Mouse (Mus musculus): ENCODE measurements around the gene Ydjc. TPM values are rescaled to one million over a fixed set of nuclear protein-coding genes. Genes with fewer than 3 reads are reported as not detected.
A peak's percentile ranks its signal among the peaks of the same experiment; 100 is the strongest.
"Not testable (repeated sequence)": the region's sequence is repeated elsewhere in the genome, so short reads cannot be mapped to it uniquely, and the experiment has no call there.

Gene Ydjc
- polyA plus RNA-seq, 2 experiments from 2014 or later: 7.0 to 8.2 TPM

GRCm38 (mm10) chr16:17154346-17154745 lies 9.9 kb downstream of the Ydjc start:
- ATAC-seq: no peak

GRCm38 (mm10) chr16:17165478-17165877 lies 21.1 kb downstream of the Ydjc start:
- not testable (repeated sequence) for ATAC-seq

GRCm38 (mm10) chr16:17167179-17167578 lies 22.8 kb downstream of the Ydjc start:
- no peak for ATAC-seq

GRCm38 (mm10) chr16:17168049-17168448 lies 23.6 kb downstream of the Ydjc start:
- ATAC-seq: no peak

- no peak for ATAC-seq
Observed at GRCm38 (mm10) chr16:17175765-17176164, 31.3 kb downstream of the Ydjc start.

- ATAC-seq: no peak
Observed at GRCm38 (mm10) chr16:17177623-17178170, 33.3 kb downstream of the Ydjc start.

- ATAC-seq: peak; percentile 51
Observed at GRCm38 (mm10) chr16:17179706-17180105, 35.3 kb downstream of the Ydjc start.

- ATAC-seq: no peak
Observed at GRCm38 (mm10) chr16:17181382-17181781, 37.0 kb downstream of the Ydjc start.

- ATAC-seq: no peak
Observed at GRCm38 (mm10) chr16:17182136-17182535, 37.7 kb downstream of the Ydjc start.

GRCm38 (mm10) chr16:17183003-17183402 lies 38.6 kb downstream of the Ydjc start:
- no peak for ATAC-seq

- ATAC-seq: no peak
Observed at GRCm38 (mm10) chr16:17185475-17185874, 41.1 kb downstream of the Ydjc start.

GRCm38 (mm10) chr16:17193823-17194222 lies 49.4 kb downstream of the Ydjc start:
- ATAC-seq: no peak

- peak; percentile 19 for ATAC-seq
Observed at GRCm38 (mm10) chr16:17200121-17200952, 55.9 kb downstream of the Ydjc start.

GRCm38 (mm10) chr16:17200953-17201707 lies 56.7 kb downstream of the Ydjc start:
- ATAC-seq: peak; percentile 74

GRCm38 (mm10) chr16:17201977-17202376 lies 57.6 kb downstream of the Ydjc start:
- ATAC-seq: no peak

GRCm38 (mm10) chr16:17202549-17202948 lies 58.1 kb downstream of the Ydjc start, which contains the start of gene Ube2l3:
Gene Ube2l3 (minus strand): TSS chr16:17202649.
- no peak for ATAC-seq

GRCm38 (mm10) chr16:17204990-17205389 lies 60.6 kb downstream of the Ydjc start:
- ATAC-seq: no peak

- peak; percentile 67 for ATAC-seq
Observed at GRCm38 (mm10) chr16:17208389-17209361, 64.3 kb downstream of the Ydjc start, which contains the start of gene Rimbp3. Gene Rimbp3 (plus strand): TSS chr16:17208603.

GRCm38 (mm10) chr16:17209404-17209960 lies 65.1 kb downstream of the Ydjc start:
- no peak for ATAC-seq
